9 mouse cellular contexts compared by ENCODE assay signal in the genomic region with DNA sequence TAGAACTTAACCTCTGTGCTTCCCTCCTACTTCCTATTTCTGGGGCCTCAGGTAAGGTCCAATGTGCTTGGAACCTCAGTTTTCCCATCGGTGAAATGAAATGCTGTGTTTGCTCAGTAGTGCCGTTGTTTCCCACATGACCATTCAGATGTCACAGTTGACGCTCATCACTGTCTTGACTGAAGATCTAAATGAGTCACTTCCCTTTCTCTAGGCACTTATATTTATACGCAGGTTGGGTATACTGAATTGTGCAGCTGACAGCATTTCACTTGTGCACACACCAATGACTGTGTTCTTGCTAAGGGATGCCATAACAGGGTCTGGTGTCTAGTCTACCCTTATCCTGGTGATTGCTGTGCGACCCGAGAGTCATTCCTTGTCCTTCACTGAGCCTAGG. TPM values are rescaled to one million over a fixed set of nuclear protein-coding genes. Genes with fewer than 3 reads are reported as not detected.
DNase-seq lines count a peak whose midpoint lies in the region; ATAC-seq and TF ChIP-seq lines count a peak whose summit lies in the region.
"Had no signal": no experiment of that assay in that cellular context is flagged by ENCODE, and none has a peak within 500 bp of the region (broad histone marks: within the 10 kb centered on the region; RNA-seq: fewer than 3 reads in every experiment).

No protein-coding gene starts in this region.

- H3K4me3 ChIP-seq in heart, adult 2 months = no peak overlapping the region; the same call in 1 of the 2 replicates
- H3K4me3 ChIP-seq in spleen, adult 2 months (ENCODE audit: extremely low read depth, insufficient read depth, insufficient read length) = no peak overlapping the region
- no peak overlapping the region for H3K4me3 ChIP-seq in limb, embryonic 15.5 days

- no peak overlapping the region for H3K9ac ChIP-seq in heart, adult 2 months (ENCODE audit: low read depth, low read length)
- H3K9ac ChIP-seq in limb, embryonic 15.5 days = no peak overlapping the region

- intact Hi-C loops in heart, adult 2 months (cut with DNase I) = loop anchor here (2.0 to 10.0 kb wide), 5 partner anchors 45 to 1009 kb away; a partner anchor contains a TSS

- TF ChIP-seq EP300 in heart, adult 2 months (IDR thresholded peaks at IDR 0.05; ENCODE audit: insufficient read depth, low read depth, low read length) = no peak

- no peak for DNase-seq in heart, adult 2 months
- no peak for DNase-seq in heart, adult 11 months
- DNase-seq in spleen, adult 2 months (ENCODE audit: low read depth in 1 of 2, low spot score in 2 of 2) = peak in 1 of 2 experiments; percentile 65
- DNase-seq in spleen, postnatal 10 days (ENCODE audit: low spot score in 2 of 2) = no peak
- DNase-seq in frontal cortex, postnatal 25 days (ENCODE audit: low spot score in 2 of 2) = no peak
- DNase-seq in frontal cortex, adult 2 months (ENCODE audit: extremely low spot score in 1 of 2, low spot score in 1 of 2) = no peak
- no peak for DNase-seq in adrenal gland, adult 8-10 months

- peak overlapping the region; percentile 72 for H3K4me2 ChIP-seq in limb, embryonic 15.5 days

- H3K79me2 ChIP-seq in heart, adult 2 months (replicated peaks; ENCODE audit: control insufficient read depth, insufficient read depth, low read length) = no peaks in the 10 kb centered on the region

- no peak for TF ChIP-seq POLR2A in heart, adult 2 months (IDR thresholded peaks at IDR 0.05; ENCODE audit: insufficient read depth, low read depth, low read length)
- no peak for TF ChIP-seq POLR2A in spleen, adult 2 months (IDR thresholded peaks at IDR 0.05; ENCODE audit: low read depth, low read length)

- no peak for TF ChIP-seq CTCF in heart, adult 2 months (IDR thresholded peaks at IDR 0.05)
- TF ChIP-seq CTCF in spleen, adult 2 months (IDR thresholded peaks at IDR 0.05; ENCODE audit: extremely low read depth, insufficient read depth, insufficient read length, insufficient replicate concordance) = no peak

- no peaks in the 10 kb centered on the region for H3K9me3 ChIP-seq in limb, embryonic 15.5 days

- H3K4me1 ChIP-seq in heart, adult 2 months (ENCODE audit: control insufficient read depth, insufficient read depth, low read length) = peaks cover 6% of the 10 kb centered on the region
- peaks cover 7% of the 10 kb centered on the region; the same call in 1 of the 2 replicates for H3K4me1 ChIP-seq in spleen, adult 2 months (ENCODE audit: control insufficient read depth, insufficient read depth, insufficient read length)
- H3K4me1 ChIP-seq in limb, embryonic 15.5 days = peaks cover 12% of the 10 kb centered on the region

- H3K27me3 ChIP-seq in heart, adult 2 months (ENCODE audit: control insufficient read depth, insufficient read depth, low read length) = no peaks in the 10 kb centered on the region
- H3K27me3 ChIP-seq in spleen, adult 2 months (ENCODE audit: control insufficient read depth, insufficient read depth, low read length) = no peaks in the 10 kb centered on the region
- no peaks in the 10 kb centered on the region for H3K27me3 ChIP-seq in limb, embryonic 15.5 days

- ATAC-seq in limb, embryonic 15.5 days (ENCODE audit: insufficient number of reproducible peaks, low FRiP score, low TSS enrichment, low read depth) = no peak

- H3K36me3 ChIP-seq in heart, adult 2 months (ENCODE audit: control insufficient read depth, insufficient read depth, low read length) = no peaks in the 10 kb centered on the region
- H3K36me3 ChIP-seq in spleen, adult 2 months (ENCODE audit: control insufficient read depth, insufficient read depth, low read length) = no peaks in the 10 kb centered on the region
- peaks cover 1% of the 10 kb centered on the region; the same call in 1 of the 2 replicates for H3K36me3 ChIP-seq in limb, embryonic 15.5 days

- 77% methylated on average over 6 of the region's 6 CpGs for WGBS in heart, adult 2 months
- WGBS in spleen, adult 2 months = 50% methylated on average over 6 of the region's 6 CpGs
- WGBS in limb, embryonic 15.5 days = 83% methylated on average over 6 of the region's 6 CpGs

- peak overlapping the region; percentile 78 for H3K27ac ChIP-seq in heart, adult 2 months
- H3K27ac ChIP-seq in spleen, adult 2 months (ENCODE audit: insufficient read depth, low read length) = peak overlapping the region; percentile 21; the same call in 1 of the 2 replicates
- H3K27ac ChIP-seq in limb, embryonic 15.5 days = peak overlapping the region; percentile 89; the same call in 1 of the 2 replicates

RNA-seq across cellular contexts. Expression of a gene that starts 1.0 kb away (rescaled TPM):
- 1 to 10 TPM; 3.6 to 4.6 TPM for total RNA-seq in heart, adult 2 months (2021)
- polyA plus RNA-seq in heart, adult 2 months (2012; rRNA removed) = 0.96 and 2.3 TPM in 2 replicates
- polyA plus RNA-seq in spleen, adult 2 months (2012; rRNA removed) = 0.35 and 0.44 TPM in 2 replicates
- polyA plus RNA-seq in limb, embryonic 15.5 days (2015; fragmentation: Nextera tagmentation; extraction: Ambion mirVana) = 8.9 and 9.1 TPM in 2 replicates
- polyA plus RNA-seq in frontal cortex, adult 2 months (2012; rRNA removed) = 7.3 and 7.6 TPM in 2 replicates
- 10 to 100 TPM; 10.0 to 15.3 (median 11.3) TPM for total RNA-seq in adrenal gland, adult 8-10 months (2022)

RNA-seq across cellular contexts. Expression of a gene that starts 32.9 kb away (rescaled TPM):
- not detected for total RNA-seq in heart, adult 2 months (2021)
- not detected in 2 replicates for polyA plus RNA-seq in heart, adult 2 months (2012; rRNA removed)
- polyA plus RNA-seq in spleen, adult 2 months (2012; rRNA removed) = not detected in 2 replicates
- not detected in 2 replicates for polyA plus RNA-seq in limb, embryonic 15.5 days (2015; fragmentation: Nextera tagmentation; extraction: Ambion mirVana)
- not detected in 2 replicates for polyA plus RNA-seq in frontal cortex, adult 2 months (2012; rRNA removed)
- not detected for total RNA-seq in adrenal gland, adult 8-10 months (2022)
- total RNA-seq: left cerebral cortex, postnatal 25 days had no signal

RNA-seq across cellular contexts. Expression of a gene that starts 45.7 kb away (rescaled TPM):
- total RNA-seq in heart, adult 2 months (2021) = 1 to 10 TPM; 1.4 to 3.2 TPM
- polyA plus RNA-seq in heart, adult 2 months (2012; rRNA removed) = 1.2 and 1.7 TPM in 2 replicates
- polyA plus RNA-seq in spleen, adult 2 months (2012; rRNA removed) = 0.56 and 0.77 TPM in 2 replicates
- polyA plus RNA-seq in limb, embryonic 15.5 days (2015; fragmentation: Nextera tagmentation; extraction: Ambion mirVana) = 5.3 and 5.9 TPM in 2 replicates
- 6.8 and 8.1 TPM in 2 replicates for polyA plus RNA-seq in frontal cortex, adult 2 months (2012; rRNA removed)
- 1 to 10 TPM; 4.1 to 4.7 (median 4.4) TPM for total RNA-seq in adrenal gland, adult 8-10 months (2022)

RNA-seq across cellular contexts. Expression of a gene that starts 58.2 kb away (rescaled TPM):
- total RNA-seq in heart, adult 2 months (2021) = under 1 TPM; 0.20 to 0.52 TPM
- polyA plus RNA-seq in heart, adult 2 months (2012; rRNA removed) = 0.08 and 0.12 TPM in 2 replicates
- 0.02 and 0.08 TPM in 2 replicates for polyA plus RNA-seq in spleen, adult 2 months (2012; rRNA removed)
- polyA plus RNA-seq in limb, embryonic 15.5 days (2015; fragmentation: Nextera tagmentation; extraction: Ambion mirVana) = 1.9 and 2.1 TPM in 2 replicates
- polyA plus RNA-seq in frontal cortex, adult 2 months (2012; rRNA removed) = 4.0 and 5.0 TPM in 2 replicates
- 1 to 10 TPM; 1.0 to 2.2 (median 1.4) TPM for total RNA-seq in adrenal gland, adult 8-10 months (2022)

Comparison
In these comparisons a context has a peak if more than half of its experiments do, and no peak if none do; other contexts are left out.
1. H3K27ac ChIP-seq: peak in every context shown above with its lines; median percentile 89 in limb, embryonic 15.5 days; 78 in heart, adult 2 months; 21 in spleen, adult 2 months.